Mouse (Mus musculus): ENCODE measurements around the gene Cd109. TPM values are rescaled to one million over a fixed set of nuclear protein-coding genes. Genes with fewer than 3 reads are reported as not detected.
A peak's percentile ranks its signal among the peaks of the same experiment; 100 is the strongest.

The Cd109 gene
- total RNA-seq, 2 experiments from 2014 or later: 0.57 to 0.79 TPM

DNA sequence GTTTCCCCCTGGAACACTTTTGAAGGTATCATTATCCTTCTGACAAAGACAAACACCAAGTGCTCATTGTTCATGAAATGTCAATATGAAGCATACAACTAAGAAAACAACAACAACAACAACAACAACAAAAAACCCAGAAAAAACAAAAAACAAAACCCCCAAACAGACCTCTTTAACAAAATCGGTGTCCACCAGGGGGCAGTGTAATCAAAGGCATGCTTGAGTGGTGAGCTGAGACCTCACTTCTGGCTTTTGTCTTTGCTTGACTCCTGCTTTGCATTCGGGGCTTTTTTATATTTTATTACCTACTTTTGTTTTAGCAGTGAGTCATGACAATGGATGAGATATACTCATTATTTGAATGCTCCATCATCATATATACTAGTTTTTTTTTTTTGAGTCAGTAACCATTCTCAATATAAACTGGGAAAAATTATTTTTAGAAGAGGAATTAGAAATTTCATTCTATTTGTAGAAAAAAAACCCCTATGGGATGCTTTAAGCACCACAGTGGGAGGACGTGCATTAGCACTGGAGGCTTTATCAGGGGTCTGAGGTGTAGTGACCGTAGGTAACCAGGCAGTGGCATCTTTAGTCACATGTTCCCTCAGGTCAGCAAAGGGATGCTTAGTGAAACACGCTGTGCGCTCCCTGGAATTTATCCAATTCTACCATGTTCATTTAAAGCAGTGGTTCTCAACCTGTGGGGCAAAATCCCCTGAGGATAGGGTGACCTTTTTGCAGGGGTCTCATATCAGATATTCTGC lies 30.8 kb downstream of the Cd109 start:
- DNase-seq: peak in 1 of 2 experiments; percentile 72

DNA sequence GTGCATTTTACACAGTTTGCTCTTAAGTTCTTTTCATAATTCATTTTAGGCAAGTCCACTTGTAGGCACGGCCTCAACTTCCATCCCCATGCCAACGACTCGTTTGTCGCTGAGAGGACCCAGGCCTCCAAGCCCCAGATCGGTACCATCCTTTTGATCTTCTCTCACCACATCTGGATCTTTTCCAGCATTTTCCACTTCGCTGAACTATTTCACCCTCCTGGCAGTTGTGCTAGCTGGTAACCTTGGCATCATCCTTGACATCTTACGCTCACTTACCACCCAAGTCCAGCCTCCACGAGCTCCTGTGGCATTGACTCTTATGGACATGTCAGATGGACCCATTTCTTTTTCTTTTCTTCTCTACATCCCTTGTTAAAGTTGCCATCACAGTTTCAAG lies 33.3 kb downstream of the Cd109 start:
- DNase-seq: no peak

DNA sequence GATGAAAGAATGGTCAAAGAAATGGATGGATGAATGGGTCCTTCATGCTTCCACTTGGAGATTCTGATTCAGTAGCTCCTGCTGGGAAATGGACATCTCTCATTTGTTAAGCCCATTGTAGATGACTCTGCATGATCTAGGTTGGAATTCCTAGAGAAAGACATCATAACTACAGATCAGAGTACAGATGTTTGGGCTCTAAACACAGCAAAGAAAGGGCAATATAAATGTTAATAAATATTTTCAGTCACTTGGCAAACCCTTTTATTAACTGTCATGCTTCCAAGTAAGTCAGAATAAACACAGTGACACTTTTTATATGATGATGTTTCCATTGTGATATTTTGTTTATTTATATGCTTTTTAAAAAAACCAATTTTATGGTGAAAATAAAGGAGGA lies 34.1 kb downstream of the Cd109 start:
- DNase-seq: no peak

DNA sequence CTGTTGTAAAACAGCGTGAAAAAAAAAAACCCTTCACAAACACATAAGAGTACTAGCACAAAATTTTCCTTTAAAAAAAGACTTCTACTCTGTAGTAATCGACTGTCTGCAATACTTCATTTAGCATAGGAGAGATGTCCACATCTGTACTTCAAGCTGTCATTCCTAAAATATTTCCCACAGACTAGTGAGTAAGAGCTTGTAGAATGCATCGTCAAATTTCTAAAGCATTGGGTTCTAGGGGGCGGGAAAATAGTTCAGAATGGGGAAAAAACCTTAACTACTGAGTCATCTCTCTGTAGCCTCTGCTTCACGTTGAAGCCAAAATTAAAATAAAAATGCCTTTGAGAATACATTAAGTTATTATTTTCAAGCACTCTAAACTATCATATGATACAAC lies 42.2 kb downstream of the Cd109 start:
- DNase-seq: no peak

DNA sequence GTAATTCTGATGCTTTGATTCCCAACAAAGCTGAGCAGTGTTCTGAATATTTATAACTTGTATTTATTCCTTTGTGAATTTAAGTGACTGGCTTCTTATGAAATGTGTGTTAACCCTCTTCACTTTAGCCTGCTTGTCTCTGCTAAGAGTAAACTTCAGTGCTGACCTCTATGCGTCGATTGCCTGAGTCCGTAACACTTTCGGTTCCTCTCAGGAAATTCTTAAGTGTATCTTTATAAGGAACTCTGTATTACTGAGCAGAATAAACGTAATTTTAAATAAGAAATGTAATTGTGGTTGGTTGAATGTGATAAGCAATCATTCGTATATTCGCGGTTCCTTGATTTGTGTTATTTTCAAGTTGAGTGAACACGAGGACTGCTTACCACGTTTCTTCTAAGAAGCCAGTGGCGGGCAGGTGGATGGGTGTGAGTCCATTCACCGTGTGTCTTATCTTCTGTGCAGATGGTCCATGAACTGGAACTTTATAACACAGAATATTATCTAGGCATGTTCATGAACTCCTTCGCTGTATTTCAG lies 56.2 kb downstream of the Cd109 start:
- DNase-seq: no peak

DNA sequence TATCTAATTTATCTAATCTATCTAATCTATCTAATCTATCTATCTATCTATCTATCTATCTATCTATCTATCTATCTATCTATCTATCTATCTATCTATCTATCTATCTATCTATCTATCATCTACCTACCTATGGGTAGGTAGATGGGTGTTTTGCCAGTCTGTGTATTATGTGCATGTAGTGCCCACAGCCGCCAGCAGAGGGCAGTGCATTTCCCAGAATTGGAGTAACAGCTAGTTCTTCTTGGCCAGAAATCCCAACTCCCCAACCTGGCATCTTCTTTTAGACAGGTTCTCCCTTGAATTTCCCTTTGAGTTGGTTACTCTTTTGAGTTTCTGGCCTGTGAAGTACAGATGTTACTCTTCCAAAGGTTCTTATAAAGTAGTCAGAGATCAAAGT lies 85.3 kb downstream of the Cd109 start:
- DNase-seq: peak; percentile 7 to 82

DNA sequence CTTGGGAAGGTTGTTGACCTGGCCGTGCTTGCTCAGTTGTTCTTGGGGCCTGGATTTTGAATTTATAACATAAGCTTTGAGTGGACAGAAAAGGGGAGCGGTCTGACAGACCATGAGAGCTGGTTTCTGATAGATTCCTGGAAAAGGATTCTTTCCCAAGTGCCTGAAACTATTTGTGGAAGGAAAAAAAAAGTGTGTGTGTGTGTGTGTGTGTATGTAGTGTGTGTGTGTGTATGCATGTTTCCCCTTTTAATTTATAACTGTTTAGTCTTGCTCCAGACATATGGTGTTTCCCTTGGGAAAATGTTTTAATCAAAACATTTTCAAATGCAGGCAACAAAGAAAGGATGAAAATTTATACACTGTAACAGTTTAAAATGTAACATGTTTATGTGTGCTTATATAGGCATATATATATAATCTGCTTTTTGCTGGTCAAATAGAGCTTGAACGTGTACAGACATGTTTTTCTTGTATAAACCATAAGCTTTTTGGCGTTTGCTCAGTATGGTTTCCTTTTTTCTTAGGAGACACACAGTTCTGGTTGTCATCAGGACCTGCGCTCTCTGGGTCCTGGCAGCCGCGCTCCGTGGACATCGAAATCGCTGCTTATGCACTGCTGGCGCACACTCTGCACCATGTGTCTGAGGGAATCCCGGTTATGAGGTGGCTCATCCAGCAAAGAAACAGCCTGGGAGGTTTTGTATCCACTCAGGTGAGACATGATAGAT lies 87.3 kb downstream of the Cd109 start:
- DNase-seq: no peak

DNA sequence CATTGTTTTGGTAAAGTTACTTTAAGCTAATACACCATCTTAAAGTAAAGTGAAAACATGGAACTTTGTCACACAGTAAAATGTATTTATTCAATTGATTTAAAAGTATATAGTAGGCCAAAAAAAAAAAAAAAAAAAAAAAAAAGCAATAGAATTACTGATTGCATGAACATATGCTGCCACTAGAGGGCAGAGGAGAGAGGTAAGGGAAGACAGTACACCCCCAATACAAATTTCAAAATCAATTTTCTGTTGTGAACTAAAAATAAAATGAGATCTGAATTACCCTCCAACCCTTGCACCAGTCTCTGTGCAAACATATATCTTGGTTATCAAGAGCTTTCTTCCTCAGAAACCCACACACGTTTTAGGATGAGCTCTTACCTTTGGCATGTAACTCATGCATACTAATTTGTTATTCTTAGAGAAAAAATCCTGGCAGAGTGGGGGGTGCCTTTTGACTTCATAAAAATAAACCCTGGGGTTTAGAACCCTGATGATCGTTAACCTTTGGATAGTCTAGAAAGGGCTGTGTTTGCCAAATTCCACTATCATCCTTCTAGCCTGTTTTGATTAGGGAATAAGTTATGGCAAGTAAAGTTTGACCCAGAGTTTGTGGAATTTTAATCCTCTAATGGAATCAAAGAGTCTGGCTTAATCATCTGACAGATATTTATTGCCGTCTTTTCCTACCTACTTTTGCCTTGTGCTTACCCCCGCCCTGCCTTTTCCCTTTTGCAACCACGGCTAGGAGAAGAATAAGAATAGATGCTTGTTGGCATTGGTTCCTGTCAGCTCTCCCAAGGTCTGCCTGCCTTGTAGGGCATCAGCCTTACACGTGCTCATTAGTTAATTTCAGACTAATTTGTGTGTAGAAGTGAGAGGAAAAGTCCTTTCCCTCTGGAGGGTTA lies 105.8 kb downstream of the Cd109 start:
- no peak for DNase-seq

DNA sequence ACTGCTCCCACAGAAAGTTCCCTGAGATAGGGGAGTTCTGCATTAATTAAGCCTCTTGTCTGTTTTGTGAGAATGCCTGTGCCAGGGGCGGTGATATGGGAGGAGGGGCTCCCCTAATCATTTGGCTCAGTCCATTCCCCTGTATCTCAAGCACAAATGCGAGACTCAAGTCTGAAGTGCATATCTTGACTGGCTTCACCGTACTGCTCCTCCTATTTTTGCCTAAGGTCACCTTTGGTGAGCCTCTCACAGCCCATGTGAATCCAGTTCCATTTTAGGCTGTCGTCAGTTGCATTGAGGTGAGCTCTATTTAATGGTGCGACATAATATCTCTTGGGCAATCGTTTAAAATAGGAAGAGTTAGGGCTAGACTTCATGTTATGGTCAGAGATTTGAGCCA lies 116.6 kb downstream of the Cd109 start:
- DNase-seq: no peak

DNA sequence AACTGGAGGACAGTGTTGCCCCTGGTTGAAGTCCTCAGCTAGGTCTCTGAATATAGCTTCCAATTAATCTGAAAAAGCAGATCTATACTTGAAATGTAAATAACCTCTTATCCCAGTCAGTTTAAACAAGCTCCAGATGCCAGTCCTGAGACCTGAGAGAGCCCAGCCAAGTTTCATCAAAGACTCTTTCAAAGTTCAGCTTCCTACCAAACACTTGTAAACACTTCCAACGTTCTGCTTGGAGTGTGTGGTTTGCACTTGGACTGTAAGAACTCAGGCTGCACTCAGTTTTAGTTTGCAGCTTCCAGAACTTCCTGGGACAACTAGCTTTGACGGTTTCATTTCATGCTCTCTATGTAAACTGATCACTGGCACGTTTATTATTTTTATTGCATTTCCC lies 120.2 kb downstream of the Cd109 start:
- DNase-seq: no peak

DNA sequence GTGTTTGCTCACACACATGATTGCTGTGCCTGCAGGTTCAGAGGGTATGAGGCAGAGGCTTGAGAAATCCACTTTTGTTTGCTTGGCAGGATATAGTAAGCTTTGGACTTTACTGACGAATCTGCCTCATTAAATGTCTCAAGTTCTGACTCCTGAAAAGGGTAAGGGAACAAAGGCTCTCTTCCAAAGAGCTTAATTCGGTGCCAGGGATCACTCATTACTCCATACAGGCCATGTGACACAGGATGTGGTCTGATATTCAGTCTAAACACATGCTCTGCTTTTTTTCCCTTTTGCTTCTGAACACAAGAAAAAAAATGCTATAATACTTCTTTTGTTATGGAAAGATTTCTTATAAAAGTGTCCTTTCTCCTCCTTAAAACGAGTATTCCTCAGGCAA lies 126.7 kb downstream of the Cd109 start:
- DNase-seq: no peak

DNA sequence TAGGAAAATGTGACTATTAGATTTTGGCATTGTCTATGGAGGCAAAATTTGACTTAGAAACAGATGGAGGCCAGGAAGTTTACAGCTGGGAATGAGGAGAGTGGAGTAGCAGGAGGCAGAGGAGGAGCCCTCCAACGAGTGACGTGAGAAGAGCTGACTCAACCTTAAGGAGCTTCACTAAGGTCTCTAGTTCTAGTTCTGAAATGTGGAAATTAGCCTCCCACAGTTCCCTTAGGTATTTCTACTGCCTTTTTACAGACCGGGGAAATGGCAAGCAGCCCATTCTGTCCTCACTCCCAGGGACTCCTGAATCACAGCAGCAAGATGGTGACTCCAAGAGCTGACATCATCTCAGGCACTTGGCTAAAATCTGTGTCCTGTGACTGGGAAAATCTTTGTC lies 134.9 kb downstream of the Cd109 start:
- peak; percentile 37 to 59 for DNase-seq

Other genes with a start within 250 kb of the Cd109 start
- gene Dppa5a, start 247.4 kb upstream of the Cd109 start, total RNA-seq (2021): not detected
- gene Ooep, start 236.8 kb upstream of the Cd109 start, total RNA-seq (2021): not detected
- gene Ddx43, start 219.8 kb upstream of the Cd109 start, total RNA-seq (2021): not detected
- under 1 TPM; 0.39 to 0.42 TPM for gene Cgas, start 172.3 kb upstream of the Cd109 start, total RNA-seq (2021)
- 10 to 100 TPM; 21.9 to 25.0 TPM for gene Mto1, start 167.3 kb upstream of the Cd109 start, total RNA-seq (2021)
- not detected for gene Gm17324, start 166.8 kb upstream of the Cd109 start, total RNA-seq (2021)
- gene Eef1a1, start 126.4 kb upstream of the Cd109 start, total RNA-seq (2021): 1,000 to 10,000 TPM in 1 of 2 experiments, 100 to 1,000 TPM in 1; 994 to 1,266 TPM
- gene Slc17a5, start 27.5 kb upstream of the Cd109 start, total RNA-seq (2021): 1 to 10 TPM; 4.8 to 6.2 TPM